Mouse (Mus musculus) stomach, embryonic 16.5 days (tissue): Measurements from ENCODE around the gene Gm10974. TPM values are rescaled to one million over a fixed set of nuclear protein-coding genes. Genes with fewer than 3 reads are reported as not detected.
A peak's percentile ranks its signal among the peaks of the same experiment; 100 is the strongest.

ENCODE experiments used
- ATAC-seq: fragments of 200-750 bp; cut with Nextera tagmentation; 2 replicates; pipeline ENCODE4 v1.8.0; 2017; ENCODE audit warnings: moderate number of reproducible peaks, moderate TSS enrichment; ENCODE audit not compliant: insufficient read depth, low FRiP score
- H3K27ac ChIP-seq: fragments of 300-500 bp; sonication (generic); 2 replicates; pipeline ENCODE4 v1.5.1; 2014; ENCODE audit warnings: low read length
- H3K27me3 ChIP-seq: fragments of 300-500 bp; sonication (generic); 2 replicates; pipeline ENCODE4 v1.6.1; 2014; ENCODE audit warnings: low read length, control low read depth, mixed read lengths; ENCODE audit not compliant: control insufficient read depth, insufficient read depth
- H3K36me3 ChIP-seq: fragments of 300-500 bp; sonication (generic); 2 replicates; pipeline ENCODE4 v1.6.1; 2014; ENCODE audit warnings: low read length; ENCODE audit not compliant: control insufficient read depth, insufficient read depth
- H3K4me1 ChIP-seq: fragments of 300-500 bp; sonication (generic); 2 replicates; pipeline ENCODE4 v1.6.1; 2014; ENCODE audit warnings: low read length, control low read depth, mixed read lengths; ENCODE audit not compliant: control insufficient read depth, insufficient read depth
- H3K4me2 ChIP-seq: fragments of 300-500 bp; sonication (generic); 2 replicates; pipeline ENCODE4 v1.6.1; 2014; ENCODE audit warnings: low read depth, low read length, mixed read lengths
- H3K4me3 ChIP-seq: fragments of 300-500 bp; sonication (generic); replicated peaks from 2 replicates; pipeline ENCODE4 v1.5.1; 2014; ENCODE audit warnings: mild to moderate bottlenecking, low read length
- H3K9ac ChIP-seq: fragments of 300-500 bp; sonication (generic); 2 replicates; pipeline ENCODE4 v1.6.1; 2014; ENCODE audit warnings: low read length
- H3K9me3 ChIP-seq: fragments of 300-500 bp; sonication (generic); replicated peaks from 2 replicates; pipeline ENCODE4 v1.6.1; 2016; ENCODE audit warnings: low read length, control low read depth; ENCODE audit not compliant: control insufficient read depth
- WGBS: fragments of 180-500 bp; shearing (Covaris S2); extraction: QIAGEN DNeasy Blood & Tissue Kit; methylation state at CpG from one replicate; pipeline ENCODE4 v1.1.7; 2014; 5-methylcytosine and 5-hydroxymethylcytosine counted together
- polyA plus RNA-seq: library from polyadenylated mRNA; unstranded; fragments of >200 nt; fragmentation: Nextera tagmentation; extraction: Ambion mirVana; gene quantifications from 2 replicates; pipeline ENCODE4 v1.2.1, GENCODE M21; 2015

The Gm10974 gene
- polyA plus RNA-seq, 1 experiment from 2014 or later, result not detected

DNA sequence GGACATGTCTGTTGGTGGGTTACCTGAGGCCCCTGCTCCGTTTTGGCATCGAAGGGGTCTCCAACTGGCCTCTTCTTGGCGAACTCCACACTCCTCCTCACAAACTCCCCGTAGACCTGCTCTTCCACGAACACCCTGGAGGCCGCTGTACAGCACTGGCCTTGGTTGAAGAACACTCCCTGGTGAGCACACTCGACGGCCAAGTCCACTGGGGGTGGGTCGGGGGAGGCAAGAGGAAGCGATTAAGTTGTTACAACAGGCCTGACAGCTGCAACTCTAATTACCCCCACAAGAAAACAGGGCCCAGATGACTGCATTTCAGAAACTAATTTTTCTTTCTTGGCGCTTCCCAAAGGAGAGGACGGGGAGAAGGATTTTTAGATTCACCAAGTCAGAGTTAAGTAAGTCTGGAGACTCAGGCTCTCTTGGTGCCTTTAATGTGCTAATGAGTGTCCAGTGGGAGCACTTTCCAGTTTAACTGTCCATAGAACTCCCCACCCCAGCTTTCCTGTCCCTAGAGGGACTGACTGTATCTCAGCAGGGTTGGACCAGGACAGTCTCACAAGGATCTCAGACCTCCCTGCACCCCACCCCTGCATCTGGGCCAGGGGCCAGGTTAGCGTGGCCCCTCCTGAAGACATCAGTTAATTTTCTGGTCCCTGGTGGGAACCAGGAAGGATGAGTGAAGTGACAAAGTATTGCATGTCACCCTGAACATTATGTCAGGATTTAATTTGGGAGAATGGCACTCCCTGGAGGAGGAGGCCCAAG, 40.4 kb downstream of the Gm10974 start:
- H3K9me3 ChIP-seq, result no peaks in the 10 kb centered on the region
- 48% methylated on average over 13 of the region's 13 CpGs for WGBS
- no peaks in the 10 kb centered on the region for H3K36me3 ChIP-seq
- H3K27me3 ChIP-seq, result no peaks in the 10 kb centered on the region
- H3K4me1 ChIP-seq, result peaks cover 9% of the 10 kb centered on the region; the same call in 1 of the 2 replicates
- H3K4me3 ChIP-seq, result no peak overlapping the region
- no peak for ATAC-seq
- H3K4me2 ChIP-seq, result no peak overlapping the region
- H3K9ac ChIP-seq, result no peak overlapping the region
- no peak overlapping the region for H3K27ac ChIP-seq

DNA sequence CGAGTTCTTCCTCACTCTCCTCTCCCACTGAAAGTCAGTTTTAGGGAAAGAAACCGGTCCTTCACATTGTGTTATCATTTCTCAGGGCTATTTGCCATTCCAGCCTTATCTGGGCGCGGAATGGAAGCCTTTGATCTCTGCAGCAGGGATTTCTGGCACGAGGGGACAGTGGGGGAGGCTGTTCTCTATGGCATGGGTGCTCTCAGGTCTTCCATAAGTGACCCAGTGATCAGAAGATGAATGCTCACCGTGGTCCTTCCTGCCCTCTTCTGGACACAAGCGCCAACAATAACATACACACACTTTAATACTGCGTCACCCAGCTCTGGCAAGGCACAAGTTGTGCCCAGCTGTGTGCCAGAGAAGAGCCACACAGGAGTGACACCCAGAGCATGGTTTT, 41.3 kb downstream of the Gm10974 start:
- H3K9me3 ChIP-seq, result no peaks in the 10 kb centered on the region
- ATAC-seq, result no peak
- H3K36me3 ChIP-seq, result no peaks in the 10 kb centered on the region
- no peaks in the 10 kb centered on the region for H3K27me3 ChIP-seq
- H3K27ac ChIP-seq, result no peak overlapping the region
- H3K4me3 ChIP-seq, result no peak overlapping the region
- no peak overlapping the region for H3K9ac ChIP-seq
- no peak overlapping the region for H3K4me2 ChIP-seq
- peaks cover 9% of the 10 kb centered on the region; the same call in 1 of the 2 replicates for H3K4me1 ChIP-seq
- WGBS, result 58% methylated on average over 8 of the region's 8 CpGs

DNA sequence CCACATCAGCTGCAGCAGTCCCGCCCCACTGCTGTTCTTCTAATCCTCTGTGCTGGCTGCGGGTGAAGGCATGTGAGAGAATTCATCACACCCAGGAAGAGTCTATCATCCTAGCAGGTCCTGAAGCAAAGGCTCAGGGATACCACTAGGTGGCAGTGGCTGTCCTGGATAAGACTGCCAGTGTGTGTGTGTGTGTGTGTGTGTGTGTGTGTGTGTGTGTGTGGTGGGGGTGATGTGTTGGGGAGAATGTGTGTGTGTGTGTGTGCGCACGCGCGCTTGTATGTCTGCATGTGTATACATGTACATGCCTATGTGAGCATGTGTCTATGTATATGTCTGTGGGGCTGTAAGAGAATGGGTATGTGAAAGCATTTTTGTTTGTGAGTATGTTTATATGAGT, 43.7 kb downstream of the Gm10974 start:
- no peak overlapping the region for H3K4me2 ChIP-seq
- no peak overlapping the region for H3K9ac ChIP-seq
- H3K9me3 ChIP-seq, result no peaks in the 10 kb centered on the region
- H3K4me1 ChIP-seq, result peaks cover 9% of the 10 kb centered on the region; the same call in 1 of the 2 replicates
- H3K4me3 ChIP-seq, result no peak overlapping the region
- no peak overlapping the region for H3K27ac ChIP-seq
- H3K36me3 ChIP-seq, result no peaks in the 10 kb centered on the region
- peak; percentile 23; the same call in 1 of the 2 replicates for ATAC-seq
- WGBS, result 67% methylated on average over 6 of the region's 6 CpGs
- H3K27me3 ChIP-seq, result no peaks in the 10 kb centered on the region

- Histone ChIP-seq H3K4me3 (no peak overlapping the region), H3K9me3 (no peaks in the 10 kb centered on the region), H3K4me1 (no peaks in the 10 kb centered on the region), H3K27ac (no peak overlapping the region), H3K4me2 (no peak overlapping the region), H3K9ac (no peak overlapping the region), H3K36me3 (no peaks in the 10 kb centered on the region), H3K27me3 (no peaks in the 10 kb centered on the region)
- WGBS, result 83% methylated on average over 7 of the region's 7 CpGs
- no peak for ATAC-seq
Observed at GRCm38 (mm10) chr7:66413093-66413492, 47.4 kb downstream of the Gm10974 start.

DNA sequence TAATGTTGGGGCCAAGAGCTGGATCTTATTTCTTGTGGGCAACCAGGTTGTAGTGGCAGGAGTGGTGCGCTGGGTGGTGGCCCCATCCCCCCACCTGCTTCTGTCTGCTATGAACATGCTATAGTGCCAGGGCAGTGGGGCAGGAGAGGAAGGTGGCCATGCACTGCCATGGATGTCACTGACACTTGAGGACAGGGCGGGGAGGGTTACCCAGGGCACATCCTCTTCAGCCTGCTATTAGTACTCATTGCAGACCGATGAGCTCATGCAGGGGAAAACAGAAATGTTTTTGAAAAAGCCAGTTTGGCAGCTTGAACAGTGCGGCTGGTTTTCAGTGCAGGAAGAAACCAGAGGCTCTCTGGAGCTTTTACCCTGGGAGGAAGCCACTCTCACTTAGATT, 51.1 kb downstream of the Gm10974 start:
- no peaks in the 10 kb centered on the region for H3K4me1 ChIP-seq
- H3K27me3 ChIP-seq, result no peaks in the 10 kb centered on the region
- 62% methylated on average over 4 of the region's 4 CpGs for WGBS
- no peak overlapping the region for H3K4me2 ChIP-seq
- H3K9ac ChIP-seq, result no peak overlapping the region
- no peak overlapping the region for H3K27ac ChIP-seq
- no peak for ATAC-seq
- H3K9me3 ChIP-seq, result no peaks in the 10 kb centered on the region
- H3K36me3 ChIP-seq, result no peaks in the 10 kb centered on the region
- H3K4me3 ChIP-seq, result no peak overlapping the region

GRCm38 (mm10) chr7:66418981-66419380, 53.3 kb downstream of the Gm10974 start:
- H3K4me3 ChIP-seq, result no peak overlapping the region
- no peaks in the 10 kb centered on the region for H3K27me3 ChIP-seq
- H3K36me3 ChIP-seq, result no peaks in the 10 kb centered on the region
- ATAC-seq, result no peak
- H3K9me3 ChIP-seq, result no peaks in the 10 kb centered on the region
- no peaks in the 10 kb centered on the region for H3K4me1 ChIP-seq
- WGBS, result 49% methylated on average over 12 of the region's 12 CpGs
- no peak overlapping the region for H3K4me2 ChIP-seq
- H3K9ac ChIP-seq, result no peak overlapping the region
- H3K27ac ChIP-seq, result no peak overlapping the region

DNA sequence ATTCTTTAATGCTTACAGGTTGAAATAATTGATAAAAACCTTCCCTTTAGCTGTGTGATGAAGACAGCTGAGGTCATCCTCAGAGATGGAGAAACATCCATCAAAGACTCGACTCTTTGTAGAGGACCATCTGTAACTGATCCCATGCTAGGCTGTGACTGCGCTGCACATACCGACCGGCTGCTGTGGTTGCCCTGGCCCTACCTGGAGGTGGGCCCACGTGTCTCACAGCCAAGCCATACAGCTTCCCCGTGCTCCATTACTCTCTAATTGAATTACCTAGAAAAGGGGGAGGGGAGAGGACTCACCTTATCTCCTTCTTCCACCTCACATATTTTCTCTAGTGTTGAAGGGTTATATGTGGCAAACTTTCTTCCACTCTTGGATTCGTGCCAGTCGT, 56.2 kb downstream of the Gm10974 start:
- Histone ChIP-seq H3K9ac (no peak overlapping the region), H3K27me3 (peaks cover 16% of the 10 kb centered on the region; the same call in 1 of the 2 replicates), H3K27ac (no peak overlapping the region), H3K4me3 (no peak overlapping the region), H3K4me1 (0 out of 2 replicates have a peak, but pooled peaks cover 2% of the 10 kb centered on the region), H3K36me3 (no peaks in the 10 kb centered on the region), H3K4me2 (no peak overlapping the region), H3K9me3 (no peaks in the 10 kb centered on the region)
- no peak for ATAC-seq
- WGBS, result 63% methylated on average over 8 of the region's 8 CpGs

GRCm38 (mm10) chr7:66427053-66427436, 61.3 kb downstream of the Gm10974 start:
- H3K4me3 ChIP-seq, result peak overlapping the region; percentile 54
- peak; percentile 46; the same call in 1 of the 2 replicates for ATAC-seq
- peak overlapping the region; percentile 92 for H3K4me2 ChIP-seq
- H3K36me3 ChIP-seq, result no peaks in the 10 kb centered on the region
- no peaks in the 10 kb centered on the region for H3K9me3 ChIP-seq
- peaks cover 33% of the 10 kb centered on the region for H3K27me3 ChIP-seq
- H3K9ac ChIP-seq, result peak overlapping the region; percentile 63
- 1% methylated on average over 23 of the region's 23 CpGs for whole genome bisulfite sequencing
- no peak overlapping the region for H3K27ac ChIP-seq
- H3K4me1 ChIP-seq, result 0 out of 2 replicates have a peak, but pooled peaks cover 5% of the 10 kb centered on the region

DNA sequence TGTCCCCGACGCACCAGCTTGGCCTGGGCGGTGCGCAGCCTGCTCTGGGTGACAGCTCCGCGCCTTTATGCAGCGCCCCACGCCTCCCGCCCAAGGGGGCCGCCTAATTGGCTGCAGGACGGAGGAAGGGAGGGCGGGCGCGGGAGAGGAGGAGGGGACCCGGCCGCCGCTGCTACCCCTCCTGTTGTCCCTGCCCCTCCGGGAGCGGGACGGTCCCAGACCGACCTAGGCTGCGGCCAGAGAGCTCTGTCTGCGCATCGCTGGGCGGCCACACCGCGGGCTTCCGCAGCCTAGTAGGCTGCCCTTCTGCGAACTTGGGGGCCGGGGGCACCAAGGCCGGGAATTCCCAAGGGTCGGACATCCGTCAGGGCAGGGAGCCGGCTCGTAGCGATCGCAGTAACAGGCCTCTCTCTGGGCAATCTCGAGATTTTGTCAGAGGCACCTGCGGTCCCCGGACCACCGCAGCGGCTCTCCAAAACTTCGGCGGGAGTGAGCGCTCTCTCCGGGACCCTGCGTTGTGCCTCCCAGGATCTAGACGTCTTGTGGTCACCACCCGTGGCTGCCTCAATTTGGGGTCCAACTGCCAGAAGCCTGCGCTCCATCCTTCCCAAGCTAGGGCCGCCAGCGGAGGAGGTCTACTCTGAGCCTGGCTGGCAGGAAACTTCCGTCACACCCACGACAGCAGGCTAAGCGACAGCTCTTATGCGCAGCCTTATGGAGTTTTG, 61.9 kb downstream of the Gm10974 start, which contains the start of gene Aldh1a3:
Gene Aldh1a3, minus strand, starts transcription at position 81 of the 725 bp plus-strand sequence.
- Histone ChIP-seq H3K4me1 (0 out of 2 replicates have a peak, but pooled peaks cover 5% of the 10 kb centered on the region), H3K4me2 (peak within 1 kb of the TSS; percentile 92), H3K27me3 (peaks cover 33% of the 10 kb centered on the region), H3K36me3 (no peaks in the 10 kb centered on the region), H3K9me3 (no peaks in the 10 kb centered on the region), H3K9ac (peak within 1 kb of the TSS; percentile 63), H3K27ac (peak within 1 kb of the TSS; percentile 23; the same call in 1 of the 2 replicates), H3K4me3 (peak within 1 kb of the TSS; percentile 54)
- ATAC-seq, result peak; percentile 80
- WGBS, result under 1% methylated on average over 53 of the region's 56 CpGs
